Mouse (Mus musculus): Measurements from ENCODE around the gene Fcrl5. TPM values are rescaled to one million over a fixed set of nuclear protein-coding genes. Genes with fewer than 3 reads are reported as not detected.

Fcrl5 gene
- total RNA-seq, 2 experiments from 2014 or later = not detected

- Histone ChIP-seq H3K4me3 (no peak overlapping the region), H3K27ac (no peak overlapping the region)
- no peak for DNase-seq (ENCODE audit: low spot score in 2 of 2)
- TF ChIP-seq CTCF (conservative IDR thresholded peaks at IDR 0.05) = no peak
Observed at GRCm38 (mm10) chr3:87506456-87507416, 71.2 kb downstream of the Fcrl5 start.

DNA sequence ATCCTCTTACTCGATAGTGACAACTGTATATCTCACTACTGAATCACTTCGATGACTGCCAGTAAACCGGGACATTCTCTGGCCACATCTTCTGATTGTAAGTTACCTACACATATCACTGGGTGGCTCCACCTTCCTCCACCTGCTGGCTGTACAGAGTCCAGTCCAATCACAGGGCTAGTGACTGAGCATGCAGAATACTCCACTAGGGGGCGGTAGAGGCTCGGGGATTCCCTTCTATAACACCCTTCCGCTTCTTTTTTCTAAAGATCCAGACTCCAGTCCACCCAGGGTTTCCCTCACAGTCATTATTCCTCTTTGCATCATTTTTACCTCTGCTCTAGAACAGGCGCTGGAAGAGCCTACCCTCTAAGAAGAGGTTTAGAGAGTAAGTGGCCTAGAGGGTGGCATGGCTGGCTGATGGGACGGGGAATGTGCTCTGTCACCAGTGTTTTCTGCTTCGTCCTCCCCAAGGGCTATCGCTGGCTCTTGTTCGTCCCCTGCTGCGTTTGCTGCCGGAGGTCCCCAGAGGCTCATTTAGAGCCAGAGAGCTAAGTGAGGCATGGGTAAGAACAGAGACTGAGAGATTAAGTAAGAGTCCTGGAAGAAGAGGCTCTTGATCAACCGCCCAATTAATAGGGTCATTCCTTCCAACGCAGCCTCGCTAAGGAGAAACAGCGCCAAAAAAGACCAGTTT lies 72.8 kb downstream of the Fcrl5 start:
- Histone ChIP-seq H3K4me3 (peak overlapping the region; percentile 40), H3K27ac (no peak overlapping the region)
- peak; percentile 62 to 86 for DNase-seq (ENCODE audit: low spot score in 2 of 2)
- peak; percentile 98 for TF ChIP-seq CTCF (conservative IDR thresholded peaks at IDR 0.05)

DNA sequence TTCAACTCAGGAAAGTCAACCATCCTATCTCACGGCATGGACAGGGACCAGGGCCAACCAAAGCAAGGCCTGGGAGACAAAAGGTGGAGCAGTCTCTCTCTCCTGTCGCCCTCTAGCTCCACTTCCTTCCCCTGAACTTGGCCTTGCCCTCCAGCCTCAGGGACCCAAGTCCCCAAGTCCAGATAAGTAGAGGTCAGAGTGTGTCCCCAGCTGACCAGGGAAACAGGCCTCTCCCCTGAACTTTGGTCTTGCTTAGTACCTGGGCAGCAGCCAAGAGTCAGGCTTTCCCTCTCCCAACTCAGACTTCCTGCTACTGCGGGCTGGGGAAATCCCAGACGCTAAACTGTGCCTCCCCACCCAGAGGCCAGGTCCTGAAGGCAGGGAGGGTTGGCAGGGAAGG lies 73.5 kb downstream of the Fcrl5 start:
- Histone ChIP-seq H3K4me3 (no peak overlapping the region), H3K27ac (no peak overlapping the region)
- no peak for TF ChIP-seq CTCF (conservative IDR thresholded peaks at IDR 0.05)
- DNase-seq (ENCODE audit: low spot score in 2 of 2) = no peak

- Histone ChIP-seq H3K4me3 (no peak overlapping the region), H3K27ac (no peak overlapping the region)
- no peak for TF ChIP-seq CTCF (conservative IDR thresholded peaks at IDR 0.05)
- DNase-seq (ENCODE audit: low spot score in 2 of 2) = no peak
Observed at GRCm38 (mm10) chr3:87510832-87511231, 75.3 kb downstream of the Fcrl5 start.

- H3K4me3 ChIP-seq = no peak overlapping the region
- no peak for DNase-seq (ENCODE audit: low spot score in 2 of 2)
- TF ChIP-seq CTCF (conservative IDR thresholded peaks at IDR 0.05) = no peak
- H3K27ac ChIP-seq = no peak overlapping the region
Observed at GRCm38 (mm10) chr3:87511971-87512765, 76.6 kb downstream of the Fcrl5 start.

DNA sequence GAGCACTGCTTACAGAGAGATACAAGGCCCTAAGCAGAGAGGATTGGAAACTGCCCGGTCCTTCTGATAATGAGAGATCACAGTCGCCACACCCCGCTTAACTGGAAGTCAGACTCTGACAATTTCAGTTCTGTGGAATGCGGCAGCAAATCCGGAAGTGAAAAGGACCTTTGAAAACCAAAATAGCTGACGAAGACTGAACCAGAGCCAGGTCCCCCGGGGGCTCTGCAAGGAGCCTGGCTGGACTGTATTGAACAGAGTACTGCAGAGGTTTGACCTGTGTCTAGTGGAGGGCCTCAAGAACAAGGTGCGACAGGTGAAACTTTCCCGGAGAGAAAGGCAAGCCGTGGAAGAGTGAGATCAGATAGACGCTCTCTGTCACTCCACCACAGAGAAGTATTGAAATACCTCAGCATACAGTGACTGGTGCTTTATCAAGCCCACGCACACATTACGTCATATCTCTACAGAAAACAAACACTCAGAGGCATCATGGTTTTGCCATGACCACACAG lies 80.1 kb downstream of the Fcrl5 start:
- TF ChIP-seq CTCF (conservative IDR thresholded peaks at IDR 0.05) = no peak
- DNase-seq (ENCODE audit: low spot score in 2 of 2) = no peak

DNA sequence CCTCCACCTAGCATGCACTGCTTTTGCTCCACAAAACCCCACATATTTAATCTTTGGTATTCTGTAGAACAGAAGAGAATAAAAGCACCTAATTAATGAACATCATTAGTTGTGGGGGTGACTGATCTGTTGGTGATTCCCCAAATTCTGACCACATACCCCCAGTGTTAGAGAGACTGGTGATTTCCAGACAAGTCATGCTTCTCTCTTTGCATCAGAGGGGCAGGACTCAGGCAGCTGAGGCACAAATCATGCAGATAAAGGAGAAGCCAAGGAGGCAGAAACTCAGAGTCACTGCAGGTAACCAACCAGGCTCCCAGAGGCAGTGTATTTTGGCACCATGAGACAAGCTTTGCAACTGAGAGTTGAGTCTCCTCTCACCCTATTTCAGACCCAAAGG lies 82.9 kb downstream of the Fcrl5 start:
- TF ChIP-seq CTCF (conservative IDR thresholded peaks at IDR 0.05) = no peak
- Histone ChIP-seq H3K27ac (no peak overlapping the region), H3K4me3 (no peak overlapping the region)
- DNase-seq (ENCODE audit: low spot score in 2 of 2) = no peak

More for the DNA sequence above, 80.1 kb downstream of the Fcrl5 start:
- Histone ChIP-seq H3K27ac (no peak overlapping the region), H3K4me3 (no peak overlapping the region)

DNA sequence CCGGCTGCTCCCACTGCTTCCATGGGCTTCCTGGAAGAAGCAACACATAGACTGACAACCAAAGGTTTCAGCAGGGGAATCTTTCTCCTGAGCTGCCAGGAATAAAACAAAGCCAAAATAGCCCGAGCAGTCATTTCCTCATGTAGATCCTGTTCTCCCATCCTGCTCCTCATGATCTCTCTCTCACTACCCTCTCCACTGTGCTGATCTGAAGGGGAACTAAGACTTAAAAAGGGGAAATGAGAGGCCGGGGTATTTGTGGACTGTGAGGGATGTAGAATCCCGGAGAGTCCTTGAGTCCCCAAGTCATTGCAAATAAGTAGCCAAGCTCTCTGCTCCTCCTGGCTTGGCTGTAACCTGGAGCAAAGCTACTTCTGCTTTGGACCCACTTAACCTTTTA lies 85.6 kb downstream of the Fcrl5 start:
- no peak for TF ChIP-seq CTCF (conservative IDR thresholded peaks at IDR 0.05)
- no peak overlapping the region for H3K27ac ChIP-seq
- DNase-seq (ENCODE audit: low spot score in 2 of 2) = no peak
- H3K4me3 ChIP-seq = no peak overlapping the region

- Histone ChIP-seq H3K4me3 (no peak overlapping the region), H3K27ac (no peak overlapping the region)
- no peak for TF ChIP-seq CTCF (conservative IDR thresholded peaks at IDR 0.05)
- no peak for DNase-seq (ENCODE audit: low spot score in 2 of 2)
Observed at GRCm38 (mm10) chr3:87521833-87522232, 86.3 kb downstream of the Fcrl5 start.

DNA sequence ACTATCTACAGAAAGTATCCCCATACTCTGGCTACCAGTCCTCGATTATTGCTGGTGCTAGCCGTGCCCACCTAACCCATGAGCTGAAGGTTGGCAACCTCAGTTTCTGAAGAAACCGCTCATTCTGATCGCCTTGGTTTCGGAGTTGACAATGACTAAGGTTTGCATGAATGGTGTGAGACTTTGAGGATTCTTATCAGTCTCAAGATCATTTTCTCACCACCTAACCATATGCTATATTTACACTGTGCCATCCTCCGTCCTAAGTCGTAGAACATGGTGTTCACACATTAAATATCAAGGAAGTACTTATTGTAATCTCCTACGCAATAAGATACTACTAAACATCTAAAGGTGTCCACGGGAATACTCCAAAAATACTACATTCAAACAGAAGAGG lies 88.1 kb downstream of the Fcrl5 start:
- TF ChIP-seq CTCF (conservative IDR thresholded peaks at IDR 0.05) = no peak
- Histone ChIP-seq H3K4me3 (no peak overlapping the region), H3K27ac (no peak overlapping the region)
- no peak for DNase-seq (ENCODE audit: low spot score in 2 of 2)

DNA sequence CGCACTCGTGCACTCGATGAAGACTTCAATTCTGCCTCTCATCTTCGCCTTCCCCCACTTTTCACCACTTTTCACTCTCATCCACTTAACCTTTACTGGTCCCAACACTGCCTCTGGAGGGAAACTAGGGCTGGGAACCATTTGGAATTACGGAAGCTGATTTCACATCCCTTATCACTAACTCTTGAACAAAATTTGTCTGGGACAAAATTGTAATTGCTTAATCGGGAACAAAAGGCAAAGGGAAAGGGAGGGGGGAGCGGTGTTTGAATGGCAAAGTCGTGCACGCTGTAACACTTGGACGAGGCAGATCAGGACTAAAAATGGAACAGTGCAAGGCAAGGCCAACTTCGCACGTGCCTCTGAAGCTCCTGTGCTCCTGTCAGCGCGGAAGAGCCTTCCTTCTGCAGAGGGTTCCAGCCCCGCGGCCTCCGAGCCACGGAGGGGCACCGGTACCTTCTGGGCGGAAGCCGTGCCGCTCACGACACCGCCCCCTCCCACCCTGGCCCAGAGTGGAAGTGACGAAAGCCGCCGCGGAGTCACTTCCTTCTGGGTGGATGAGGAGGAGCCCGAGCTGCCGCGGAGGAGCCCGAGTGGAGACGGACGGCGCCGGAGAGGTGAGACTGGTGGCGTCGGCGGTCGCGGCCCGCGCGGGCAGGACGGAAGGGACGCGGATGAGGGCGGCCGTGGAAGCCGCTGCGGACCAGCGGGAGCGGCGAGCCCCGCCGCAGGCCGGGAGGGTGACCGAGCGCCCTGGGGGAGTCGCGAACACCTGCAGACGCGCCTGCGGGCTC lies 89.7 kb downstream of the Fcrl5 start, which contains the start of gene Etv3:
Gene Etv3 (plus strand): TSS at position 365 of the 794 bp plus-strand sequence.
- Histone ChIP-seq H3K27ac (peak within 1 kb of the TSS; percentile 95), H3K4me3 (peak within 1 kb of the TSS; percentile 96)
- peak; percentile 51 for TF ChIP-seq CTCF (conservative IDR thresholded peaks at IDR 0.05)
- peak; percentile 91 for DNase-seq (ENCODE audit: low spot score in 2 of 2)

All from layer of hippocampus, adult 2 months (tissue).